Mouse (Mus musculus) natural killer cell, adult 2 months (primary cell): ENCODE measurements around the gene Gpr162.
A peak's percentile ranks its signal among the peaks of the same experiment; 100 is the strongest.
"Not testable (repeated sequence)": the region's sequence is repeated elsewhere in the genome, so short reads cannot be mapped to it uniquely, and the experiment has no call there.

Experiments
- DNase-seq, 2 experiments: peaks; one replicate each; pipeline ENCODE4 v3.0.0; 2022; ENCODE audit warnings: low spot score in 2 of 2

The Gpr162 gene

GRCm38 (mm10) chr6:124811701-124812560 lies 51.9 kb downstream of the Gpr162 start:
- no peak for DNase-seq

DNA sequence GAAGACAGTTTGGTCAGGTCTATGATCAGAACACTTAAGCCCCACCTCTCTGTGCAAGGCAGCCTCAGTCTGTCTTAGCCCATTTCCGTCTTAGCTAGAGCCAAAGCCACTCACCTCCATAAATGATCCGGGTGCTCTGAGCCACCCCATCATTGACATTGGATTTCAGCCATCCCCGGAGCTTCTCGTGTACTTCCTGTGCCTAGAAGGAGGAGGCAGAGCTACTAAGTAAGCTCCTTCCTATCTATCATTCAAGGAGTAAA lies 52.4 kb downstream of the Gpr162 start:
- no peak for DNase-seq

DNA sequence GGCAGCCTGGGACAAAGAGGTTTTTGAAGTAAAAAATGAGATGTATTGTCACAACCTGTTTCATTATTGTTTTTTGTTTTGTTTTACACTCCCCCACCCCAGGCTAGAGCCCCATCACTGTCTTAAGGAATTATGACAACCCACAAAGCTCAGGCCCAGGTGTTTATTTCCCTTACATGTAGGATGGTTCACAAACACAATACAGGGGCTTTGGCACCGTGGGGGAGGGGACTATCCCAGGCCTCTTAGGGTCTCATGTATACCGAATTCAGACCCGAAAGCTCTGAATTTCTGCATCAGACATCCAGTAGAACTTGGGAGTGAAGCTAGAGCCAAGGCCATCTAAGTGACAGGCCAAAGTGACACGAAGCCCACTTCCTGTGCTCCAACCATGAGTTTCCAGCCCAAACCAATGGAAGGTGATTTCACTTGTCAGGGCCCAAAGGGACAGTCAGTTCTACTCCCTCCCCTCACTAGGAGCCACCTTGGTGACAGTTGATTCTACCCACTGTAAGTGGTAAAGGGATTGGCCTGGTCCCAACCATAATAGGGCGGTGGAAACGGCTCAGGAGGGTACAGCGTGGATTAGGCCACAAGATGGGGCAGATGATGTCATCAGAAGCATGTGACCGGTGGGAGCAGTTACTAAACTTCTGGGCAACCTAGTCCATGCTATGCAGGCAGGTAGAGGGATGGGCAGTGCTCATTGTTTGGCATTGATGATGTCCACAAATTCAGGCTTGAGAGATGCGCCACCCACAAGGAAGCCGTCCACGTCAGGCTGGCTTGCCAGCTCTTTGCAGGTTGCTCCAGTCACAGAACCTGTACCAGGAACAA lies 53.0 kb downstream of the Gpr162 start:
- not testable (repeated sequence) for DNase-seq

GRCm38 (mm10) chr6:124809775-124810538 lies 53.8 kb downstream of the Gpr162 start:
- DNase-seq = no peak

DNA sequence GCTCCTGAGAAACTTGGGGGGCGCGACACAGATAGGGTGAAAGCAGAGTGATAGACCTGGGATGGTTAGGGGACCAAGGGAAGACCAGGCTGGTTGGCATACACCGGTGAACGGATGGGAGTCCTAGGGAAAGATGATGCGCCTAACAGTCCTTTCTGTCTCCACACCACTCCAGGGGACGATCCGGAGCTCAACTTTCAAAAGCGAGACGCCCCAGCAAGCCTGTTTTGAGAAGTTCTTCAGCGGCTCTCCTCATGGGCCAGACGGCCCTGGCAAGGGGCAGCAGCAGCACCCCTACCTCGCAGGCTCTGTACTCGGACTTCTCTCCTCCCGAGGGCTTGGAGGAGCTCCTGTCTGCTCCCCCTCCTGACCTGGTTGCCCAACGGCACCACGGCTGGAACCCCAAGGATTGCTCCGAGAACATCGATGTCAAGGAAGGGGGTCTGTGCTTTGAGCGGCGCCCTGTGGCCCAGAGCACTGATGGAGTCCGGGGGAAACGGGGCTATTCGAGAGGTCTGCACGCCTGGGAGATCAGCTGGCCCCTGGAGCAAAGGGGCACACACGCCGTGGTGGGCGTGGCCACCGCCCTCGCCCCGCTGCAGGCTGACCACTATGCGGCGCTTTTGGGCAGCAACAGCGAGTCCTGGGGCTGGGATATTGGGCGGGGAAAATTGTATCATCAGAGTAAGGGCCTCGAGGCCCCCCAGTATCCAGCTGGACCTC lies 54.6 kb downstream of the Gpr162 start:
- DNase-seq = peak; percentile 67 to 71
